Mouse (Mus musculus): ENCODE results near the gene Etfb. TPM values are rescaled to one million over a fixed set of nuclear protein-coding genes. Genes with fewer than 3 reads are reported as not detected.
A peak's percentile ranks its signal among the peaks of the same experiment; 100 is the strongest.

Etfb gene
- total RNA-seq, 2 experiments from 2014 or later: 72.8 to 74.5 TPM

DNA sequence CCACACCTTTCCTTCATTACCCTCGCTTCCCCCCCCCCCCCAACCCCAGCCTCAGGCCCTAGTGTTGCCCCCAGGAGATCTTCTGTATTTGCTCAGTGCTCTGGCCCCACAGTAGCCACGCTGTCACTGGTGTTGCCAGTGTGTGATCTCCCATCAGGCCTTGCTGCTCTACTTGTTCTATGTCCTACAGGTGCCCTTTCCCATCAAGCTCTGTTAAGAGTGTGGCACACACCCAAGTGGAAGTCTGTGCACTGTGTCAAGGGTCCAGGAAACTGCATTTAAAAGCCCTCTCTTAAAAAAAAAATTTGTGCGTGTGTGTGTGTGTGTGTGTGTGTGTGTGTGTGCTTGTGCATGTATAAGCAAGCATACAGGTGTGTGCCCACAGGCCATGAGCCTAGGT lies 4.4 kb downstream of the Etfb start:
- DNase-seq (ENCODE audit: low spot score in 2 of 2): no peak

DNA sequence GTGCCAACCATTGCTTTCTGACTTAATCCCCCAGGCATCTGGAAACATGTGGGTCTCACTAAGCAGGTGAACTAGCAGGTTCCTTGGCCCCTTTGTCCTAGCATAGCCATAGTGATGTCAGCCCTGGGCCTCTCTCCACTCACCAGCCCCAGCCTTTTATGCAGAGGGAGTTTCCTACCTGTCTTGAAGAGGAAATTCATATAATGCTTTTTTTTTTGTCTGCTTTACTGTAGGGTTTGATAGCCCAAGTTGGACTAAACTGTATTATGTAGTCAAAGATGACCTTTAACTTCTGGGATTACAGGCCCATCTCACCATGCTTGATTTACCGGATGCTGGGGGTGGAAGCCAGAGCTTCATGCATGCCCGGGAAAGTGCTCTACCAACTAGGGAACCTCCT lies 5.9 kb downstream of the Etfb start:
- DNase-seq (ENCODE audit: low spot score in 2 of 2): no peak

DNA sequence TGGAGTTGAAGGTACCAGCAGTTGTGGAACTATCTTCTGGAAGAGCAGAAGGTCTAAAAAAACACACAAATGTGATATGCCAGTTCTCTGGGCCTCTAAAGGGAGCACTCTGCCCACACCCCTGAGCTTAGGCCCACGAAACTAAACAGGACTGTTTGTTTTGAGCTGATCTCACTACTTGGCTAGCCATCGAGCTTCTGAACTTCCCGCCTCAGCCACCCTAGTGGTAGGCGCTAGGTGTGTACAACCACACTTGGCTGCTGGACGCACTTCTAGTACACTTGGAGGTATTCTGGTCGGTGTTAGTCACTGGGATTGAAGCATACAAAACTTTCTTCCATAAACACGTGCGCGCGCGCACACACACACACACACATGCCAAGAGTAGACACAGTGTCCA lies 7.8 kb downstream of the Etfb start:
- no peak for DNase-seq (ENCODE audit: low spot score in 2 of 2)

DNA sequence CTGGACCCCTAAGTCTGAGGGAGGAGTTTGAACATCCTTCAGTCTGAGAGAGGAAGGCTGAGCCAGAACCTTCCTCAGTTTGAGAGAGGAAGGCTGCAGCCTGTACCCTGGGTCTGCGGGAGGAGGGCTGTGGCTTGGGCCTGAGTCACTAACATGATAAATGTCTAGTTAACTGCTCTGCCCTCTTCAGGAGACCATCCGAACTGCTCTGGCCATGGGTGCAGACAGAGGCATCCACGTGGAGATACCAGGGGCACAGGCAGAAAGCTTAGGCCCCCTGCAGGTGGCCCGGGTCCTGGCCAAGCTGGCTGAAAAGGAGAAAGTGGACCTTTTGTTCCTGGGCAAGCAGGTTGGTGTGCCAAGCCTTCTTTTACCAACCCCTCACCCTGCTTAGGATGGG lies 8.7 kb downstream of the Etfb start:
- no peak for DNase-seq (ENCODE audit: low spot score in 2 of 2)

DNA sequence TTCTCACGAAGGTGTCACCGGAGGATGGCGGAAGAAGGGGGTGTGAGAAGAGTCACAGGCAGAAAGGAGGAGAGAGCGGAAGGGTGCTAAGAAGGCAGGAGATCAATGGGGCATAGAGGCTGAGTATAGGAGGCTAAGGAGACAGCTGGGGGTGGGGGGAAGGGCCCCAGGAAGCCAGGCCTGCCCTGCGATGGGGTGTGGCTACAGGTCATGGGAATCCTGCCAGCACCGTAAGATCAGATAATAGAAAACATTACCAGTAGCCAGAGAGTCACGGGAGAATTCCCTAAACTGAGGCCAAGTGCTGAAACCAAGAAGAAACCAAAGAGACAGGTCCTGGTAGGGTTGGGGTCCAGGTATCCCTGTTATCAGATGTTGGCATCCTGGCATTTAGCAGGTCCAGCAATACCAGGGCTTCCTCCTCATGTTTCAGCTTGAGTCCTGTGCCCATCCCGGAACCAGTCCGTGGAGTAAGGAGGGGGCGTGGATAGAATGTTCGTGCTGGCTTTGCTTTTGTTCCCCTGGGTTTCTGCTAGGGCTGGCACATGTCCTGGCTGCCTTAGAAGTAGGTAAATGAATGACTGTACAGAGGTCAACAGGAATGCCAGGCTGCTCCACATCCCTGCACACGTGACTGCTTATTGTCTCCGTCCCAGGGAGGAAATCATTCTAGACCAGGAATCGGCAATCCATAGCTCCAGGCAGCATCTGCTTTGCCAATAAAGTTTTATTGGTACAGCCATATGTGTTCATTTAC lies 9.9 kb downstream of the Etfb start:
- no peak for DNase-seq (ENCODE audit: low spot score in 2 of 2)

DNA sequence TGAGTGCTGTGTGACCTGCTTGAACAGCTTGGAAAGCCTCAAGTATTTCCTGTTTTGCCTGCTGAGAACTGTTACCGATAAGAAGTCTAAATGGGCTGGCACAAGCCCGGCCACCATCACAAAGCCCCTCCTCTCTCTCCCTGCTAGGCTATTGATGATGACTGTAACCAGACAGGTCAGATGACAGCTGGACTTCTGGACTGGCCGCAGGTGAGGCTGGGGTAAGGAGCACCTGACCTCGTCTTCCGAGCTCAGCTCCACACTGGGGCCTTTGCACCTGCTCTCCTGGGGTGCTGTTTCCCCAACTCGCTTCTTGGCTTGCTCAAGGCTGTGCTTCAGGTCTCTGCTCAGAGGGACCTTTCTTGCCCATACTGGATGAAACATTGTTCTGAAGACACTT lies 10.5 kb downstream of the Etfb start:
- no peak for DNase-seq (ENCODE audit: low spot score in 2 of 2)

DNA sequence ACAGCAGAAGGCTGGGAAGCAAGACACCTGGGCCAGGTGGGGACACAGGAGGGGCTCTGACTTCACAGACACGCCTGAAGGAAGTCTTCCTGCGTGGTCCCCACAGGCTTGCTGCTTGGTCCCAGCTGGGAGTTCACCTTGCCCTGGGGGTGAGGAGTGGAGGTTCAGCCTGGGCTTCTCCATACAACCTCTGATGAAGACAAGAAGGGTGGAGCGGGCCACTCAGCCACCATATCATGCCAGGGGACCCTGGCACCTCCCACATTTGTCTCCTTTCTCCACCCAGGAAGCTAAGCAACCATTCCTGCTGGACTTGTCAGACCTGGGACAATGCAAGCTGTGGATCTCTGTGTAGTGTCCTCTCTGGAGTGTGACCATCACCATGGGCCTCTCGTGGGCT lies 19.0 kb downstream of the Etfb start, which contains the start of gene Vsig10l:
Gene Vsig10l (plus strand): TSS at position 301 of the 400 bp plus-strand sequence.
- DNase-seq (ENCODE audit: low spot score in 2 of 2): no peak

DNA sequence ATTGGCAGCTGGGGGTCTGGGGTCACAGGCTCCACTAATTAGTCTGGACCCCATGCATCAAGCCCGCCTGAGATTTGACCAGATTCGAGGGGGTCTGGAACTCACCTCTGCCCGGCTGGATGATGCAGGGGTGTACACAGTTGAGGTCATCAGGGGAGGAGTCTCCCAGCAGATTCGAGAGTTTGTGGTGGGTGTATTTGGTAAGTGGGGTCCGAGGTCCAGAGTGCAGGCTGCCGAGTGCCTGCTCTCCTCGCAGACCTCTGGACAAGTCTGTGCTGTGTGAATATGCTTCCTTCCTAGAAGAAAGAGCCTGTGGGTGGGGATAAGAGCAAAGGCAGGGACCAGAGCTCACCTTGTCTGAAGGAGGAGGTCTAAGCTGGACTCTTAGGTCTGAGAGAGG lies 20.1 kb downstream of the Etfb start:
- no peak for DNase-seq (ENCODE audit: low spot score in 2 of 2)

DNA sequence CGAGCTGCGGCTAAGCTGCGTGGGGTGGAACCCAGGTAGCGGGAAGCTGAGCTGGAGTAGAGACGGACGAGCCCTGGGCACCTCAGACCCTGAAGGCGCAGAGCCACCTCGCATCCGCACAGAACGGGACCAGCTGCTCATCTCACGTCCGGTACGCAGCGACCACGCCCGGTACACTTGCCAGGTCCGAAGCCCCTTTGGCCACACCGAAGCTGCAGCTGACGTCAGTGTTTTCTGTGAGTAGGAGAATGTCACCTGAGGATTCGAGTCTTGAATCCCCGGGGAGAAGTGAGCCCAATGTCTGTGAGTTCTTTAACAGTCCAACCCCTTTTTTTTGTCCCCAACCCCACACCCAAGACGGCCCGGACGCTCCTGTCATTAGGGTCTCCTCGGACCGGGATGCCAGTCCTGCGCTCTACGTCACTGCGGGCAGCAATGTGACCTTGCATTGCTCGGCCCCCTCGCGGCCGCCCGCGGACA lies 21.0 kb downstream of the Etfb start:
- DNase-seq (ENCODE audit: low spot score in 2 of 2): no peak

DNA sequence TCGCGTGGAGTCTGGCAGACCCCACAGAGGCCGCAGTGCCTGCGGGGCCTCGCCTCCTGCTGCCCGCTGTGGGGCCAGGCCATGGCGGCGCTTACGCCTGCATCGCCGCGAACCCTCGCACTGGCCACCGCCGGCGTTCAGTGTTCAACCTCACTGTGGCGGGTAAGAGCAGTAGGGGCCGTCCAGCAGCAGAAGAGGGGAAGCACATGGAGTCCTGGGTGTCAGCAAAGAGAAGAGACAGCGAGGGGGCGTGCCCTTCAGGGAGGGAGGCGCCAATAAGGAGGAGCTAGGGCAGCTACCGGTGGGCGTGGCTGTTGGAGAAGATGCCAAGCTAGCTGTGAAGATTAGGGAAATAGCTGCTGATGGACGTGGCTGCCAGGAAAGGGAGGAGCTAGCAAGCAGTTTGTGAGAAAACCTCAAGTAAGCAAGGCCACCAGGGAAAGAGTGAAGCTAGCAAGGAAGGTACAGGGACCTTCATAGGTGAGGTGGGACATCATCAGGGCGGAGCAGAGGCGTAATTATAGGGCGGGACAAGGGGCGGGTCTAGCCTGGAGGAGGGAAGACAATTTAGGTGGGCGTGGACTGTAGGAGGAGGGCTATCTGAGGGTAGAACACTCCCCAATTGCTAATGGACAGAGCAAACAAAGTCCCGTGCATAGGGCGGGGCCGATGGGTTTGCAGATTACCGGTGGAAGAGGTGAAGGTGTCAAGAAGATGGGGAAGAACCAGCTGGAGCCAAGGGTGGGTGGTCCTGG lies 21.6 kb downstream of the Etfb start:
- DNase-seq (ENCODE audit: low spot score in 2 of 2): peak; percentile 69 to 80

DNA sequence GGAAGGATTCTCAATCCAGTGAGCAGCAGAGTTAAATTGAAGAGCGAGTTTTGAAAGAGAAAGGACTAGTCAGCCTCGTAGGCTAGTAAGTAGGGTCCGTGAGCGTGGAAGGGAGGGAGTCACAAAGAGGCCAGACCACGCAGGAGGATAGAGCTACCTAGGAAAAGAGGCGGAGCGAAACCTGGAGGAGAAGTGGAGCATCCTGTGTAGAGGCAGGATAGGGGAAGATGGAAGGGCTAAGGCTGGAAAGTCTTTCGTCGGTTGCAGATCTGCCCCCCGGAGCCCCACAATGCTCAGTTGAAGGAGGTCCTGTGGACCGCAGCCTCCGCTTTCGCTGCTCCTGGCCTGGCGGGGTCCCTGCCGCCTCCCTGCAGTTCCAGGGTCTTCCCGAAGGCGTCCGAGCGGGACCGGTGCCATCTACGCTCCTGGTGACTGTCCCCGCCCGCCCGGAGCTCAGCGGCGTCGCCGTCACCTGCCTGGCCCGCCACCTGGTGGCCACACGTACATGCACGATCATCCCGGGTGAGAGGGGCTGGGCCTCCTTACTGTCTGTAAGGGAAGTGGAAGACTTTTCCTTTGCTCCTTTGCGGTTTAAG lies 22.3 kb downstream of the Etfb start:
- peak; percentile 51 to 79 for DNase-seq (ENCODE audit: low spot score in 2 of 2)

DNA sequence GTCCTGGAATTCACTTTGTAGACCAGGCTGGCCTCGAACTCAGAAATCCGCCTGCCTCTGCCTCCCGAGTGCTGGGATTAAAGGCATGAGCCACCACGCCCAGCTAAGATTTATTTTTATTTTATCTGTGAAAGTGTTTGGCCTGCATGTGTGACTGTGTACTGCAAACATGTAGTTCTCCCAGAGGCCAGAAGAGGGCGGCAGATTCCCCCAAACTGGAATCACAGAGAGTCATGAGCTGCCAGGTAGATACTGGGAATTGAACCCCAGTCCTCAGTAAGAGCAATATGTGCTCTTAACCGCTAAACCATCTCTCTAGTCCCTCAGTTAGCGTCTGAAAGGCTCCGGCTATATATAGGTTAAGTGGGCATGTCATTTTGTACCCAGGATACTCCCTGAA lies 26.5 kb downstream of the Etfb start:
- peak in 1 of 2 experiments; percentile 35 for DNase-seq (ENCODE audit: low spot score in 2 of 2)

DNA sequence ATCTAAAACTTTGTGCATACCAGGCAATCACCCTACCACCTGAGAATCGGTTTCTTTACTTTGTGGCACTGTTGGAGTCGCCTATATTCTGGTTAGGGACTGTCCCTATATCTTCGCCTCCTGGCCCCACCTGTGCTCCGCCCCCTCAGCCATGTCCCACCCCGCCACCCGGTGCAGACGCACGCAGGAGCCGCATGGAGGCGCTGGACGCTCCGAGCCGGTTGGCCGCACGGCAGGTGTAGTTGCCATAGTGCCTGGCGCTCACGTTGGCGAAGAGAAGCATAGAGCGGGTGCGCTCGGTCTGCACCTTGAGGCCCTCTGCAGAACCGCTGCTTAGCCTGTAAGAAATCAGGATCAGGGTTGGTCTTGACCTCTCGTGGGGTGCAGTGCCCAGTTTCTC lies 31.8 kb downstream of the Etfb start:
- DNase-seq (ENCODE audit: low spot score in 2 of 2): no peak

DNA sequence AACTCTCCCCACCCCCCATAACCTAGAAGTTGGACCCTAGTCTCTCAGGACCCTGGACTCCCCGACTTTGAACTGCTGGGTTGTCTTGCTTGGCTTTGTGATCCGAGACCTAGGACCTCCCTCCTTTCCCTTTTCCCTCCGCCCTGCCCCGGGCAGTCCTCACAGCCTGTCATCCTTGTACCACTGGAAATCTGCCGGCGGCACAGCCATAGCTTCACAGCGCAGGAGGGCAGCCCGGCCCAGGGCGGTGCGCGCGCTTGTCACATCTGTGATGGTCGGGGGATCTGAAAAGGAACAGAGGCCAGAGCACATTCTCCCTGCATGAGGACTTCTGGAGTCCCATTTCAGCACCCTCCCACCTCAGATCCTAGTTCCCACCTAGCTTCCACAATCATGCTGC lies 32.5 kb downstream of the Etfb start:
- DNase-seq (ENCODE audit: low spot score in 2 of 2): no peak

DNA sequence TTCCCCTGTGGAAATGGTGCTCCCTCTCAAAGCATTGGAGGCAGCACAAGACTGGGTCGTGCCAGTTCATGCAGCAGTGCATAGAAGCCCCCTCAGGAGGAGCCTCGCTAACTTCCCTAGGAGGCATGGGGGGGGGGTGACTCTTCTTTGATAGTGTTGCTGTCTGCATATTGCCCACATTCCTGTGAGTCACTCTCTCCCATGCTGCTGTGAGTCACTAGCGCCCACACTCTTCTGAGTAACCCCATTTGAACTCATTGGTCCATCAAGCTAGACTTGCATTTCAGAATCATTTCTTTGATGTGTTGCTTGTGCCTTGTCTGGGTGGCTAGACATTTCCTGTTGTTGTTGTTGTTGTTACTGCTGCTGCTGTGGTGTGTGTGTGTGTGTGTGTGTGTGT lies 37.3 kb downstream of the Etfb start:
- peak; percentile 64 to 80 for DNase-seq (ENCODE audit: low spot score in 2 of 2)

DNA sequence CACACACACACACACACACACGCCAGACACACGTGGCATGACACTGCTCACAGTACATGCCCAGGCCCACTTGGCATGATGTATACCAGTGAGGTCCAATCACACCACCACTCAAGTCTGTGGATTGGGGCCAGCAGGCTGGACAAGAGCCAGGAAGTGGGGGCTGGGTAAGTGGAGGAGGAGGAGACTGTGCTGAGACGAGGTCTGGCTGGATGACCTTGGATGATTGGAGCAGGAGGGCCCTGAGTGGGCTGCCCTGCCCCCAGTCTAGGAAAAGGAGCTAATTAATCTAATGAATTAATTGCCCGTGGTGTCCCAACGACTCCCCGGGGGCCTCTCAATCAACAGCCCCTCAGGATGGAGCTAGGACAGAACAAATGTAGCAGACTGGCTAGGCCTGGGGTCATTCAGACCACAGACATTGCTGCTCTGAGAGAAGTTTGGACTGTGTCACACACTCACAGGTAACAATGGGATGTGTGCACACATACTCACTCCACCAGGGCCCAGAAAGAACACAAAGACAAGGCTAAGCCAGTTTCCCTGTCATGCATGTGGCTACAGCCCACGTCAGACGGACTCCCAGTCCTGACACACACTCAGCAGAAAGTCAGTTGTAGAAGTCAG lies 38.3 kb downstream of the Etfb start:
- DNase-seq (ENCODE audit: low spot score in 2 of 2): no peak

DNA sequence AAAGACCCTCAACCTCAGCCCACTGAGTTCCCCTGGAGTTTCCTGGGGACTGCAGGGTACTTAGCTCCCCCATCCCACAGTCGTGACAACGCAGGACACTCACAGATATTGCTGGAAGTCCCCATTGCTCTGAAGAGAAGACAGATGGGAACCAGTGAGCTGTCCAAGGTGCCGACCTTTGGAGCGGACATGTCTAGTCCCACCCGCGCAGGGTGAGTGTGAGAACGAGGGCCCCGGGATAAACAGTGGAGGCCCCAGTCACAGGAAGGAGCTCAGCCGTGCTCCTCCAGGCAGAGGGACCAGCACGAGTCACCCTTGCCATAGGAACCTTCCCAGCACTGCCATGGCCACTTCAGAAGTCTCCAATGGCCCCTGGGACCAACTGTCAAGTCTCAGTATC lies 39.4 kb downstream of the Etfb start:
- no peak for DNase-seq (ENCODE audit: low spot score in 2 of 2)

DNA sequence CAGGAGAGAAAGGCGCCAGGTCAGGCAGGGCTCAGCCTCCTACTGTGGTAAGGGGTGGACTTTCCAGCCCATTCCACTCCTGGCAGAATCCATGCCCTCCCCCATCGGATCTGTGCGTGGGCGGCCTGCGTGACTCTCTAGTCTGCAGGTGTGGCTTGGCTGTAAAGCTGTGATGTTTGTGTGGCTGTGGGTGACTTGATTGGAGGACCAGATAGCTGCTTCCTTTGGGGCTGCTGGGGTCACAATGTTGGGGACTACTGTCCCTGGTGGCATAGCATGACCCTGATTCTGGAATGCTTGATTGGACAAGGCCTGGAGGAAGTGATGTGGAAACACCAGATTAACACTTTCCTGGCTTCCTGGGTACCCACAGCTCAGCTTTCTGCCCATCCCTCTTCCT lies 44.8 kb downstream of the Etfb start:
- DNase-seq (ENCODE audit: low spot score in 2 of 2): peak in 1 of 2 experiments; percentile 23

DNA sequence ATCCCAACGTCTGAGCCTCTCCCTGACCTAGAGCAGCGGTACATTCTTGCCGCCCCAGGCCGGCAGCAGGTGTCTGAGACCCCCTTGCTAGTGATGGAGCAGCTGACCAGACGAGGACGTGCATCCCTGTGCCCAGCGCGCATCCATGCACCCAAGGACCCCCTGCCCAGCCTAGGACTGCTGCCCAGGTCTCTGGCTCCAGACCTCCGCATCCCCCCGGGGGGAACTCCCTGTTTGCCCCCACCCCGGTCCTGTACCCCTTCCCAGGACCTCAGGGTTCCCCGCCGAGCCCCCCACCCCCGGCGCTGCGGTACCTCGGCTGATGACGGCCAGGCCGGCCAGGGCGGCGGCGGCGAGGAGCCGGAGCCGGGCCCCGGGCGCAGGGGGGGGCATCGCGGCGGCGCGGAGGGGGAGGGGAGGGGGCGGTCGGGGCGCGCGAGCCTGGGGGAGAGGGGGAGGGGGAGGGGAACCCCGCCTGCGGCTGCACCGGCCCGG lies 45.8 kb downstream of the Etfb start, which contains the start of gene Iglon5:
Gene Iglon5 (minus strand): TSS at position 445 of the 495 bp plus-strand sequence.
- no peak for DNase-seq (ENCODE audit: low spot score in 2 of 2)

DNA sequence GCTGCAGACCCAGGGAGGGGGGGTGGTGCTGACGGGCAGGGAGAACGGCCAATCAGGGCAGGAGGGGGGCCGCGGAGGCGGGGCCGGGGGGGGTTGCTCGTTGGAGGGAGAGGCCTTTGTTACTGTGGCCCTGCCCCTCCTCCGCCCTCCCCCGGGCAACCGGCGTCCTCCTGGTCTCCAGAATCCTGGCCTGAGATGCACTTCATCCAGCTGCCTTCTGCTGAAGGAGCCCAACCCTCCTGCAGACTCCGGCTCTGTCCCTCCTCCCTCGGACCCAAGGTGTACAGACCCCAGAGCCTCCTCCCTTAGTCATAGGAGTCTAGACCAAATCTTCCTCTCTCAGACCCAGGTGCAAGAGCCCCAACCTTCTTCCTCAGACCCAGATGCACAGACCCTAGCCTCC lies 46.3 kb downstream of the Etfb start:
- DNase-seq (ENCODE audit: low spot score in 2 of 2): peak; percentile 58 to 75

DNA sequence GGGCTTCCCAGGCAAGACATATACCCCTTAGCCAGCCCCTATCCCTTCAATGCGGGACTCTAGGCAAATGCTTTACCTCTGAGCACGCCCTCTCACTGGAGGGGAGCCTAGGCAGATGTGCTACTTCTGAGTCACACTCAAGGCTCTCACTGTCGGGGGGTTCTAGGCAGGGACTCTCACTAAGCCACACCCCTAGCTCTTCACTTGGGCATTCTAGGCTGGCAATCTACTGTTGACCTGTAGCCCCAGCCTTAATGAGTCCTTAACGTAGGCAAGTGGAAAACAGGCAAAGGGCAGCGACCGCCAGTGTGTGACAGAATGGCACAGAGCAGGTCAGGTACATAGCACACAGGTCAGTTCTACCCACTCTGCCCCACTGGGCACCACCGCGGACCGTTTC lies 47.0 kb downstream of the Etfb start:
- no peak for DNase-seq (ENCODE audit: low spot score in 2 of 2)

Measured in layer of hippocampus, adult 18-20 months (tissue).